Mouse (Mus musculus): ENCODE results near the gene Mapk10. TPM values are rescaled to one million over a fixed set of nuclear protein-coding genes. Genes with fewer than 3 reads are reported as not detected.
"Not testable (repeated sequence)": the region's sequence is repeated elsewhere in the genome, so short reads cannot be mapped to it uniquely, and the experiment has no call there.

The Mapk10 gene
- total RNA-seq, 2 experiments from 2014 or later = 302 to 323 TPM

- no peak for DNase-seq (ENCODE audit: extremely low spot score in 1 of 2, low spot score in 2 of 2)
- intact Hi-C loops (cut with DNase I) = no loop called here
Measured at GRCm38 (mm10) chr5:102904066-102904465, 307.1 kb downstream of the Mapk10 start.

- intact Hi-C loops (cut with DNase I) = no loop called here
- no peak for DNase-seq (ENCODE audit: extremely low spot score in 1 of 2, low spot score in 2 of 2)
Measured at GRCm38 (mm10) chr5:102903487-102903886, 307.6 kb downstream of the Mapk10 start.

- intact Hi-C loops (cut with DNase I) = no loop called here
- DNase-seq (ENCODE audit: extremely low spot score in 1 of 2, low spot score in 2 of 2) = no peak
Measured at GRCm38 (mm10) chr5:102901176-102901575, 310.0 kb downstream of the Mapk10 start.

- no peak for DNase-seq (ENCODE audit: extremely low spot score in 1 of 2, low spot score in 2 of 2)
- intact Hi-C loops (cut with DNase I) = no loop called here
Measured at GRCm38 (mm10) chr5:102899680-102900215, 311.4 kb downstream of the Mapk10 start.

- intact Hi-C loops (cut with DNase I) = no loop called here
- no peak for DNase-seq (ENCODE audit: extremely low spot score in 1 of 2, low spot score in 2 of 2)
Measured at GRCm38 (mm10) chr5:102898301-102898700, 312.8 kb downstream of the Mapk10 start.

GRCm38 (mm10) chr5:102892226-102892625 is 318.9 kb downstream of the Mapk10 start:
- DNase-seq (ENCODE audit: extremely low spot score in 1 of 2, low spot score in 2 of 2) = no peak
- intact Hi-C loops (cut with DNase I) = no loop called here

- DNase-seq (ENCODE audit: extremely low spot score in 1 of 2, low spot score in 2 of 2) = no peak
- intact Hi-C loops (cut with DNase I) = no loop called here
Measured at GRCm38 (mm10) chr5:102889163-102889488, 322.0 kb downstream of the Mapk10 start.

- intact Hi-C loops (cut with DNase I) = no loop called here
- DNase-seq (ENCODE audit: extremely low spot score in 1 of 2, low spot score in 2 of 2) = no peak
Measured at GRCm38 (mm10) chr5:102888482-102889162, 322.5 kb downstream of the Mapk10 start.

GRCm38 (mm10) chr5:102875628-102876027 is 335.5 kb downstream of the Mapk10 start:
- intact Hi-C loops (cut with DNase I) = loop anchor here (10.0 kb wide), 1 partner anchor 671 kb away; no protein-coding TSS in a partner anchor
- peak in 1 of 2 experiments; percentile 30 for DNase-seq (ENCODE audit: extremely low spot score in 1 of 2, low spot score in 2 of 2)

GRCm38 (mm10) chr5:102874605-102875298 is 336.4 kb downstream of the Mapk10 start:
- intact Hi-C loops (cut with DNase I) = loop anchor here (5.0 to 10.0 kb wide), 3 partner anchors 172 to 722 kb away; no protein-coding TSS in a partner anchor
- DNase-seq (ENCODE audit: extremely low spot score in 1 of 2, low spot score in 2 of 2) = peak; percentile 49 to 72

- intact Hi-C loops (cut with DNase I) = loop anchor here (5.0 to 10.0 kb wide), 3 partner anchors 171 to 721 kb away; no protein-coding TSS in a partner anchor
- DNase-seq (ENCODE audit: extremely low spot score in 1 of 2, low spot score in 2 of 2) = not testable (repeated sequence)
Measured at GRCm38 (mm10) chr5:102872996-102873395, 338.1 kb downstream of the Mapk10 start.

- no peak for DNase-seq (ENCODE audit: extremely low spot score in 1 of 2, low spot score in 2 of 2)
- intact Hi-C loops (cut with DNase I) = no loop called here
Measured at GRCm38 (mm10) chr5:102868196-102868595, 342.9 kb downstream of the Mapk10 start.

GRCm38 (mm10) chr5:102859749-102860148 is 351.4 kb downstream of the Mapk10 start:
- intact Hi-C loops (cut with DNase I) = no loop called here
- DNase-seq (ENCODE audit: extremely low spot score in 1 of 2, low spot score in 2 of 2) = no peak

GRCm38 (mm10) chr5:102858047-102858446 is 353.1 kb downstream of the Mapk10 start:
- no peak for DNase-seq (ENCODE audit: extremely low spot score in 1 of 2, low spot score in 2 of 2)
- intact Hi-C loops (cut with DNase I) = no loop called here

Other genes with a start within 250 kb of the Mapk10 start
- gene Ptpn13, start 213.9 kb upstream of the Mapk10 start, total RNA-seq (2021) = 1 to 10 TPM; 7.6 to 8.2 TPM

Measured in left cerebral cortex, postnatal 10 days (tissue).